32 mouse cellular contexts compared by ENCODE assay signal in the genomic region with DNA sequence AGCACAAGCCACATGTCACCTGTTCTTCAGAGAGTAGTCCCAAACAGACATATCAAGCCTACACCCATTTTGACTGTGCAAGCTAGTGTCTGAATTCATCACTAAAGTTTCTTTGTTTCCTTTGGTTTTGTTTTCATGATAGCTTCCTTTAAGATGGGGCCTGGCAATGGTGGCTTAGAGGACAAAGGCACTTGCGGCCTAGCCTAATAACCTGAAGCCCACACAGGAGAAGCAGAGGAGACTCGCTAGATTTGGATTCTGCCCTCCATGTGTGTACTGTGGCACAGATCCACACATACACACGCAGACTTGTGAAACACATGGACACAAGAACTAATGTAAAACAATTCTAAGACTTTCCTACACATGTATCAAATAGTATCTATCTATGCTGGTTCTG. TPM values are rescaled to one million over a fixed set of nuclear protein-coding genes. Genes with fewer than 3 reads are reported as not detected.
"Had no signal": no experiment of that assay in that cellular context is flagged by ENCODE, and none has a peak within 500 bp of the region (broad histone marks: within the 10 kb centered on the region; RNA-seq: fewer than 3 reads in every experiment).

No protein-coding gene starts in this region.

- H3K27me3 ChIP-seq: limb, embryonic 12.5 days; limb, embryonic 13.5 days; limb, embryonic 15.5 days; liver, embryonic 12.5 days; liver, embryonic 13.5 days; liver, embryonic 15.5 days; lung, embryonic 15.5 days; midbrain, embryonic 12.5 days; midbrain, embryonic 13.5 days; midbrain, embryonic 15.5 days; neural tube, embryonic 12.5 days; neural tube, embryonic 13.5 days had no signal

- H3K9ac ChIP-seq: limb, embryonic 12.5 days; limb, embryonic 13.5 days; limb, embryonic 15.5 days; liver, embryonic 12.5 days; liver, embryonic 13.5 days; liver, embryonic 14.5 days; liver, embryonic 15.5 days; liver, postnatal 0 days; lung, embryonic 14.5 days; lung, embryonic 15.5 days; midbrain, embryonic 12.5 days; midbrain, embryonic 13.5 days; midbrain, embryonic 15.5 days; neural tube, embryonic 12.5 days; neural tube, embryonic 13.5 days had no signal

- H3K36me3 ChIP-seq: limb, embryonic 10.5 days; limb, embryonic 12.5 days; limb, embryonic 13.5 days; limb, embryonic 15.5 days; liver, embryonic 12.5 days; liver, embryonic 13.5 days; liver, embryonic 15.5 days; lung, embryonic 15.5 days; midbrain, embryonic 12.5 days; midbrain, embryonic 13.5 days; midbrain, embryonic 15.5 days; neural tube, embryonic 12.5 days; neural tube, embryonic 13.5 days had no signal

- ATAC-seq: liver, embryonic 12.5 days; liver, postnatal 0 days; lung, postnatal 0 days; midbrain, embryonic 13.5 days; midbrain, embryonic 15.5 days; midbrain, embryonic 16.5 days had no signal

- H3K9me3 ChIP-seq: limb, embryonic 10.5 days; limb, embryonic 12.5 days; limb, embryonic 13.5 days; limb, embryonic 15.5 days; liver, embryonic 12.5 days; liver, embryonic 13.5 days; liver, embryonic 15.5 days; lung, embryonic 15.5 days; midbrain, embryonic 12.5 days; midbrain, embryonic 13.5 days; midbrain, embryonic 15.5 days; neural tube, embryonic 12.5 days; neural tube, embryonic 13.5 days had no signal

- H3K4me1 ChIP-seq: liver, embryonic 12.5 days; liver, embryonic 13.5 days; liver, embryonic 15.5 days; lung, embryonic 15.5 days; midbrain, embryonic 13.5 days; midbrain, embryonic 15.5 days; neural tube, embryonic 12.5 days; neural tube, embryonic 13.5 days had no signal

- H3K4me2 ChIP-seq: limb, embryonic 12.5 days; limb, embryonic 13.5 days; limb, embryonic 15.5 days; liver, embryonic 11.5 days; liver, embryonic 12.5 days; liver, embryonic 13.5 days; liver, embryonic 15.5 days; lung, embryonic 14.5 days; lung, embryonic 15.5 days; midbrain, embryonic 12.5 days; midbrain, embryonic 13.5 days; midbrain, embryonic 15.5 days; neural tube, embryonic 12.5 days; neural tube, embryonic 13.5 days had no signal

- DNase-seq: left cerebral cortex, postnatal 4 days; liver; liver, embryonic 13.5 days; liver, postnatal 0 days; lung, adult 18-20 months; lung, adult 2 months; lung, embryonic 14.5 days; lung, postnatal 10 days; lung, postnatal 14 days; lung, postnatal 36 days; lung, postnatal 4 days; midbrain, embryonic 14.5 days had no signal

- H3K4me3 ChIP-seq: limb, embryonic 10.5 days; limb, embryonic 12.5 days; limb, embryonic 13.5 days; limb, embryonic 15.5 days; liver, embryonic 12.5 days; liver, embryonic 13.5 days; liver, embryonic 15.5 days; lung, embryonic 15.5 days; megakaryocyte, embryonic 14.5 days; midbrain, embryonic 12.5 days; midbrain, embryonic 13.5 days; midbrain, embryonic 15.5 days; myocyte; neural tube, embryonic 12.5 days; neural tube, embryonic 13.5 days had no signal

- H3K27ac ChIP-seq: limb, embryonic 10.5 days; limb, embryonic 12.5 days; limb, embryonic 13.5 days; limb, embryonic 15.5 days; liver, embryonic 12.5 days; liver, embryonic 13.5 days; liver, embryonic 14.5 days; liver, embryonic 15.5 days; lung, embryonic 15.5 days; macrophage; midbrain, embryonic 12.5 days; midbrain, embryonic 13.5 days; midbrain, embryonic 15.5 days; neural tube, embryonic 12.5 days; neural tube, embryonic 13.5 days had no signal

RNA-seq across cellular contexts. Expression of a gene that starts 37.4 kb away (rescaled TPM):
- total RNA-seq: monocyte, adult 5-6 weeks had no signal
